Mouse (Mus musculus) gastrocnemius, adult 2 months (tissue): Measurements from ENCODE around the gene Tmprss9. TPM values are rescaled to one million over a fixed set of nuclear protein-coding genes. Genes with fewer than 3 reads are reported as not detected.

ENCODE experiments used
- DNase-seq: peaks from one replicate; pipeline ENCODE4 v3.0.0; 2022
- H3K27ac ChIP-seq: fragments of 200-600 bp; 2 replicates; pipeline ENCODE4 v1.8.1; 2022; ENCODE audit warnings: mild to moderate bottlenecking
- H3K4me3 ChIP-seq: fragments of 200-600 bp; 2 replicates; pipeline ENCODE4 v1.8.1; 2022; ENCODE audit warnings: mild to moderate bottlenecking, moderate library complexity
- CTCF ChIP-seq: fragments of 200-600 bp; IDR thresholded peaks from 2 replicates; pipeline ENCODE4 v1.8.1; 2022; ENCODE audit warnings: antibody characterized with exemption, mild to moderate bottlenecking, moderate library complexity
- intact Hi-C: fragments of 180-260 bp; cut with DNase I; formaldehyde crosslinking; loops from one replicate; pipeline ENCODE4 v1.15.1; 2025
- total RNA-seq, 2 experiments: library from RNA; stranded (reverse); gene quantifications; 2 replicates each; pipeline ENCODE4 v1.2.3; 2021

Gene Tmprss9
- total RNA-seq, 2 experiments from 2014 or later, result 0.08 TPM; not detected in 1

DNA sequence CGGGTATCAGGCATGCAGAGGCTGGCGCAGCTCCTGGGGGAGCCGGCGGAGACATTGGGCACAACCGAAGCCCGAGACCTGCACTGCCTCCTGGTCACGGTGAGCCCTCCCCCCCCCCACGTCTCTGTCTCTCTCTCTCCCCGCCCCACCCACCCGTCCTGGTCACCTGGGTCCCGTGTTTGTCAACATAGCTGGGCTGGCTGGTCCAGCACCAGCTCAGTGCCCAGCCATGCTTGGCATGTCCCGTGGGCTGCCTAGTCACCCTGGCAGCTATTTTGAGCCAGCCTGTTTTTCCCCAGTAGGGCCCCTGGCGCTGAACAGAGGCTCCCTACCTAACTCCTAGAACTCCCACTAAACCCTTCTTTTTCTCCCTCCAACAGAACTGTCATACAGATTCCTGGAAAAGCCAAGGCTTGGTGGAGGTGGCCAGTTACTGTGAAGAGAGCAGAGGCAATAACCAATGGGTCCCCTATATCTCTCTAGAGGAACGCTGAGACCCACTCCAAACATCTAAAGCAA, 59.6 kb downstream of the Tmprss9 start:
- peak; percentile 89 for DNase-seq

DNA sequence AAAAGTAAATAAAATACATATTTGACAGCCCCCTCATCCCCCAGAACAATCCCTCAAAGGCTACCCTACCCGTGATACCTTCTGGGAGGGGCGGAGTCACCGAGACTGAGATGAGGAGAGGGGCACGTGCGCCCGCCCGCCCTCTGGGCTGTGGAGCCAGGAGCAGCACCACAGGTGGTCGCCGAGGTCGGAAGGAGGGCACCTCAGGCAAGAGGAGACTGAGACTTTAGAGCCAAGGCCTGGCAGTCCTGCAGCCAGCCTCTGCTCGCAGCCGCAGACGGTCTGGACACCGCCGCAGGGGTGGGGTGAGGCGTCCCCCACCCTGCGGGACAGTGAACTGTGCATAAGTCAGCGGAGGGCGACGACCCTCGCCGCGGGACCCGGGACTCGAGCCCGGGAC, 60.0 kb downstream of the Tmprss9 start:
- Histone ChIP-seq H3K4me3 (peak overlapping the region; percentile 88), H3K27ac (peak overlapping the region; percentile 96)
- intact Hi-C loops, result no loop called here
- peak; percentile 60 for DNase-seq
- no peak for TF ChIP-seq CTCF

More for the DNA sequence above, 59.6 kb downstream of the Tmprss9 start:
- H3K4me3 ChIP-seq, result peak overlapping the region; percentile 88
- TF ChIP-seq CTCF, result no peak; the same call in 1 of the 2 replicates
- H3K27ac ChIP-seq, result peak overlapping the region; percentile 96
- intact Hi-C loops, result no loop called here

DNA sequence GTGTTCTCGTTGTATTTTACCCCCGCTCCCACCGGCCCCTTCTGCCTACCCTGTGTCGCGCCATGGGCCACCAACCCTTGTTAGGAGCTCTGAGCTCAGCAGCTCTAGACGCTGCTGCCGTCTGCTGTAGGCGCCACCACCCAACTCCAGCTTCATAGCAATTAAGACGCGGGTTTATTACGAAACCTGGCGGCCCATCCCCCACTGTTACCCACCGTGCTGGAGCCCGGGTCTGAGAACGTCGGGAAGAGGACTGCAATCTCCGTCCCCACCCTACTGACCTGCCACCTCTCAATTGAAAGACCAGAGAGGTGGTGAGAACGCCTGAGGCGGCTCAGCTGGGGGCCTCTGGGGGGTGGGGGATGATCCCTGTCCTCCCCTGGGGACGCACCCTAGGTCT, 60.6 kb downstream of the Tmprss9 start:
- peak overlapping the region; percentile 96 for H3K27ac ChIP-seq
- intact Hi-C loops, result no loop called here
- no peak for TF ChIP-seq CTCF
- DNase-seq, result peak; percentile 56
- H3K4me3 ChIP-seq, result peak overlapping the region; percentile 88

DNA sequence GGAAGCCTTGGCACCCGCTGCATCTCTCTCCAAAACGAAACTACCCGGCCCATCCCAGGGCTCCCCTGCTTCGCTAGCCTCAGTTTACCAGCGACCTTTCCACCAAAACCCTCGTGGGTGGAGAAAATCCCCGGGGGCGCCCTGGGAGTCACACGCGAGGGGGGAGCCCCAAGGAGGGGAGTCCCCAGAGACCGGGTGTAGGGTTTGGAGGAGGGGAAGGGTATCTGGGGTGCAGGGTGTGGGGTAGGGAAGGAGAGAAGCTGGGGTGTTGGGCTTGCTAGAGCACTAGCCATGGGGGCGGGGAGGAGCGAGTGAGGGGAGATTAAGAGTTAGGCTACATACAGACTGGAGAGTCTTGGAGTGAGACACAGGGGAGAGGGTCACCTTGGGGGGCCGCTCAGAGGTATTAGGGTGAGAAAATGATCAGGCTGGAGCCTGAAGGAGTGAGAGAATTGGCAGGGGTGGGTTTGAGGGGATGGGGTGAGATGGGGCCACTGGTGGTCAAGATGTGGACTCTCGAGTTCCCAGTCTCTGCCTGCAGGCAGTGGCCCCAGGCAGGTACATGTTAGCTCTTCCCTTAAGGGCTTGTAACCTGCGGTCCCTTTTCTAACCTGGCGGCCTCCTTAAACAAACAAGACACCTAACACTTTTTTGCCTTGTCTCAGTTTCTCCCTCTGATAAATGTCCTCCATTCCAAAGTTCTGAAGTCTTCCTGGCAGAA, 61.2 kb downstream of the Tmprss9 start:
- TF ChIP-seq CTCF, result no peak
- H3K4me3 ChIP-seq, result peak overlapping the region; percentile 88
- intact Hi-C loops, result no loop called here
- no peak for DNase-seq
- peak overlapping the region; percentile 96 for H3K27ac ChIP-seq

DNA sequence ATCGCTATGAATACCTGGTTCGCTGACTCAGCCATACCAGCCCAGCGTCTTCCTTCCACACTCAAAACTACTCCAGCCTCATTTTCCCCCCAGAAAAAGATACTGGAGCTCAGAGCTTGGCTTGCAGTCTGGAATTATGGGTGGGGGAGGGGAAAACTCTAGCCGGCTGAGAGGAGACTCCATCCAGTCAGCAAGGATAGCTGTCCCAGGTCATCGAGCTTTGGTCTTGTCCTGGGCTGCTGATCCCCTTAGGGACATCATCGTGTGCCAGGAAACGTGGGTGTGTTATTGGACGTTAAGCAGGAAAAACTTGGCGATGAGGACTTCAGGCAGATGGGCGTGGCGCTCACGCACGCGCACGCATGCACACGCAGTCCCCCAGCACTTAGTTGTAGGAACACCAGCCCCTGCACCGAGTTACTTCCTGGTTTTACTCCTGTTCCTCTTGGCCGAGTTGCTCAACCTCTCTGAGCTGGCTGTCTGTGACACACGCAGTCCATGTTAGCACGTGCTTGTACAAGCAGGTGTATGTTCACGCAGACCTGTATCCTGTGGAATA, 61.9 kb downstream of the Tmprss9 start:
- TF ChIP-seq CTCF, result no peak
- peak; percentile 59 for DNase-seq
- H3K27ac ChIP-seq, result peak overlapping the region; percentile 96
- H3K4me3 ChIP-seq, result peak overlapping the region; percentile 88
- intact Hi-C loops, result no loop called here

DNA sequence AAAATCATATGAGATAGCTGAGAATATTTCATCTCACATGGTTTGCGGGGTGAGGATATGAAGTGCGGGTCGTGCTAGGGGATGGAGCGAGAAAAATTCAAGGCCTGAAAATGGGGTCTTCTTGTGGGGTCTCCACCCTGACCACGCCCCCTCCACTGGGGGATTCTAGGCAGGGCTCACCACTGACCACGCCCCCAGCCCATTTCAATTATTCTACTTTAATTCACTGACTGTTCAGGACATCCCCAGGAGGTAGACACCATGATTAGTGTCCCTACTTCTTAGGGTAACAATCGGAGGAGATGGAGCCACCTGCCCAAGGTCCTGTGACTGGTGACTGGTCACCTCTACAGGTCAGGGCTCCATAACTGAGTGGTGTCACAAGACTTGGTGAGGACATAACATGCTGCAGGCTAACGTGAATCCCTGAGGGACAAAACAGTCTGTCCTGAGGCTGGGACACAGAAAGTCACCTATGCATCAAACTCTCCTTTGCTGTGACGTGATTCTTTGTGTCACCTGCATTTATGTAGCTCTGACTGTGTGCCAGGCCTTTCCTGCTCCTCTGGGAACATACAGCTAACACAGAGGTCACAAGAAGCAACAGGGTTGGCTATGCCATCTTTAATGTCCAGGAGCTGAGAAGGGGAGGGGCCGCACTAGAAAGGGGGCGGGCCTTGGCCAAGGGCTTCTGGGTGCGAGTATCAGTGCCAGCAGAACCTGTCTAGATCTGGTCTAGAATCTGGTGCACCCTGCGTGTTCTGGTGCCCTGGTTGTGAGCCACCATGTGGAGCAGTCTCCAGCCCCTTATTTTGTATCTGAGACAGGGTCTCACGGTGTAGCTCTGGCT, 62.7 kb downstream of the Tmprss9 start:
- peak overlapping the region; percentile 96 for H3K27ac ChIP-seq
- DNase-seq, result no peak
- H3K4me3 ChIP-seq, result no peak overlapping the region
- intact Hi-C loops, result no loop called here
- TF ChIP-seq CTCF, result no peak

DNA sequence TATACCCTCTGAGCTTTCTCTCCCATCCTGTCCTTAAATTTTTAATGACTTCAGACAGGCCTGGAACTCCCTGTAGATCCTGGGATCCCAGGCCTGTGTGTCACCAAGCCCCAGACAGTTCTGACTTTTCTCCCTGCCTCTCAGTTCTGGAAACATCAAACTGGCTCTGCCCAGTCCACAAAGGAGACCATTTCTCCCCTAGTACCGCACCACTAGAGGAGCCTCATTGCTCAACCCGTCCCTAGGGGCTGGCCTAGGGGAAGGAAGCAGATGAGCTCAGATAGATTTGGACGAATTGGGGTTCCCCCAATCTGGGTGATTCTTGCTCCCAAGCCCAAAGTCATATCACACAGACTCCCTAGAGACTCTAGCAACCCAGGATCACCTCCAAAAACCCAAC, 63.6 kb downstream of the Tmprss9 start:
- H3K4me3 ChIP-seq, result no peak overlapping the region
- intact Hi-C loops, result no loop called here
- TF ChIP-seq CTCF, result no peak
- DNase-seq, result no peak
- peak overlapping the region; percentile 96 for H3K27ac ChIP-seq

DNA sequence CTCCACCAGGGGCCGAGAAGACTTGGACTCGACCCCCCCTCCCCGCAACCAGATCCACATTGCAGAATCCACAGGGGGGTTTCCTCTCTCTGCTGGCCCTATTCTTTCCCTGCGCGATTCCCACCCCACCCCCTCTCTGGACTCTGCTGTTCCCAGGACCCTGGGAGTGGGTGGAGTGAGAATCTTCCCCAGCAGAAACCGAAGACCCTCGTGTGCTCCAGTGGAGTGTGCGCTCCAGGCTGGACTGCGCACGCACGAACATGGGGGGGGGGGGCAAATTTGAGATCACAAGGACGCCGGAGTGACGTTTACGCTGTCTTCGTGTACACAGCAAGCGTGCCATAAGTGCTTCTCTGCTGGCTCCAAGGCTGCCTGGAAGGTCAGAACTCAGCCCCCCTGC, 64.0 kb downstream of the Tmprss9 start:
- intact Hi-C loops, result no loop called here
- TF ChIP-seq CTCF, result no peak
- peak overlapping the region; percentile 69 for H3K4me3 ChIP-seq
- peak overlapping the region; percentile 96 for H3K27ac ChIP-seq
- DNase-seq, result no peak

DNA sequence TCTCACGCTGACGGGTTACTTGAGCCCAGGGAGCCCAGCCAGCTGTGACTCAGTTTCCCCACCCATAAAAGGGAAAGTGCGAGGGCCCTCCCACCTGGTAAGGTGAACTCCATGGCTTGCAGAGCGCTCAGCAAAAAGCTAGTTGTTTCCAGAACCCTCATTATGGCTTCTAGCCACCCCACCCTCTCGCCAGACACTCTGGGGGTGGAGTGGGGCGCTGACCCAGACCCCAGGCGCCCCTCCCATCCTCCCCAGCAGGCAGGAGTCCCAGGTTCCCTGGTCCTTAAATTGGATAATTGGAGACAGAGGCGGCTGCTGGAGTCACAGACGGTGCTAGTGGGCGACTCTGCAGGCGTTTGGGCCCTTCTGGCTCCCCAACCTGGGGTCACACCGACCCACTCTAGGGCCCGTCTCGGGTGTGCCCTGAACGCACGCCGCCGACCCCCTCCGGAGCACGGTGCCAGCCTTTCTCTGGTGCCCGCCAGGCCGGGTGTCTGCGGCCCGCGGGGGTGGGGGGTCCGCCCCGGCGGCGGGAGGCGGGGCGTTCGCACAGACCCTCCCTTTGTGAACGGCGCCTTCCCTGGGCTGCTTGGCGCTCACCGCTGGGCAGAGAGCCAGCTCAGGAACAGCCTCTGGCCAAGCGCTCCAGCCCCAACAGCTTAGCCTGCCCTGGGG, 64.6 kb downstream of the Tmprss9 start:
- peak overlapping the region; percentile 96 for H3K27ac ChIP-seq
- no peak for TF ChIP-seq CTCF
- intact Hi-C loops, result no loop called here
- peak; percentile 86 for DNase-seq
- peak overlapping the region; percentile 69 for H3K4me3 ChIP-seq

DNA sequence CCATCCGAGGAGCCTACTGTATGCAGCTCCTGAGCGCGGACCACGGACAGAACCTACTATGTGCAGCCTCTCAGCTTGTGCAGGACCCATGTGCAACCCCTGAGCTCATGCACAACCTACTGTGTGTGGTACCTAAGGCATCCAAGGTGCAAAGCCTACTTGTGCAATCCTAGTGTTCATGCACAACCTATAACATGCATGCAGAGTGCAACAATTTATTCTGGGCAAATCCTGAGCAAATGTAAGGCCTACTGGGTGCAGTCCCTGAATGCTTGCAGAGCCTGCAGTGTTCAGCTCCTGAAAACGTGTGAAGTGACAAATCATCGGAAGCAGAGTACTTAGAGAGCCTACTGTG, 65.1 kb downstream of the Tmprss9 start:
- no peak for DNase-seq
- intact Hi-C loops, result no loop called here
- TF ChIP-seq CTCF, result no peak
- Histone ChIP-seq H3K27ac (peak overlapping the region; percentile 96), H3K4me3 (peak overlapping the region; percentile 69)

DNA sequence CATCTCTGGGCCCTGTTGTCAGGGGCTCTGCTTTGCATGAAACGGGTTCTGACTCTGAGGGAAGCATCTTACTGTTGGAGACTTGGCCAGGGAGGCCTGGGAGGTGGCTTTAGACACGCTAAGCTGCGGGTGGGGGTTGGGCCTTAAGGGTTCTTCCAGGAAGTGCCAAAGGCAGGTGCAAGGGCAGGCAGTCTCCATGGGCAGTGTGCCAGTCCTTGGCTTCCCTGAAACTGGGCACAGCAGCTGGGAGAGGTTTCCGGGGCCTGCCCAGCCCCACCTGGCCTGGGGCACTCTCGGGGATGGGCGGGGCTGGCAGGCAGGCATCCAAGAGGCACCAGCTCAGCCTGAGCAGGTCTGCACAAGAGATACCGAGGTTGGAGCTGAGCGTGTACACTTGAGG, 66.0 kb downstream of the Tmprss9 start:
- Histone ChIP-seq H3K4me3 (no peak overlapping the region; the same call in 1 of the 2 replicates), H3K27ac (peak overlapping the region; percentile 93)
- TF ChIP-seq CTCF, result no peak
- DNase-seq, result peak; percentile 89
- intact Hi-C loops, result no loop called here

DNA sequence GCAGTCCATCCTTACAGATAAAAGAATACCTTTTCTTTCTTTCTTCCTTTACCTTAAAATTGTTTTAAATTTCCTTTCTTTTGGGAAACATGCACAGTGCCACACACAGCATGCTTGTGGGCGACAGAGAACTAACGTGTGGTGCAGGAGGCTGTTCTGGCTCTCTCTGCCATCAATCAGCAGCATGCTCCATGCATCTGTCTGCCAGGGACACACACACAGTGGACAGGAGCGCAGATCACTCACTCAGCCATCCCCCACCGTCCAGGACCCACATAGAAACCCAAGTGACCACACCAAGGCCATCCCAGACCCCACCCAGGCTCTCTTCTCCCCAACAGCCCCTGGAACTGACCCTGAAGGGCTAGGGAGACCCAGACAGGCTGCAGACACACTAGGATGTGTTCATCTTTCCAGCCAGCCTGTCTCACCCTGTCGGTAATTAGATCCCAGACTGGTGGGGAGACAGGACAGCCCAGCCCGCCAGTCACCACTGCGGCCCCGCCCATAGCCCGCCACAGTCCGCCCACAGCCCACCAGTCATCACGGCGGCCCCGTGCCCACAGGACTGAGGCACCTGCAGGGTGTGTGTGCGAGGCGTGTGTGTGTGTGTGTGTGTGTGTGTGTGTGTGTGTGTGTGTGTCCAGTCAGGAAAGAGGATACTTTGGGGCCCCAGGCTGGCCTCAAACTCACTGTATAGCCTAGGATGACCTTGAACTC, 67.3 kb downstream of the Tmprss9 start:
- Histone ChIP-seq H3K27ac (peak overlapping the region; percentile 93), H3K4me3 (peak overlapping the region; percentile 66)
- TF ChIP-seq CTCF, result no peak
- peak; percentile 77 for DNase-seq
- intact Hi-C loops, result no loop called here
